8 mouse cellular contexts compared by ENCODE assay signal in genomic region chr7:19300501-19301421, GRCm38 (mm10). TPM values are rescaled to one million over a fixed set of nuclear protein-coding genes. Genes with fewer than 3 reads are reported as not detected.
A peak's percentile ranks its signal among the peaks of the same experiment; 100 is the strongest.
DNase-seq lines count a peak whose midpoint lies in the region; ATAC-seq and TF ChIP-seq lines count a peak whose summit lies in the region.

No protein-coding gene starts in this region.

- ATAC-seq in midbrain, postnatal 0 days (ENCODE audit: low FRiP score) = peak; percentile 73

- H3K9ac ChIP-seq in heart, adult 2 months (ENCODE audit: low read depth, low read length) = peak overlapping the region; percentile 23; the same call in 1 of the 2 replicates
- peak overlapping the region; percentile 54 for H3K9ac ChIP-seq in midbrain, postnatal 0 days (replicated peaks; ENCODE audit: low read length, poor library complexity, severe bottlenecking)

- peak overlapping the region; percentile 48; the same call in 1 of the 2 replicates for H3K27ac ChIP-seq in embryonic facial prominence, embryonic 10.5 days (replicated peaks)
- H3K27ac ChIP-seq in heart, adult 2 months = peak overlapping the region; percentile 95
- H3K27ac ChIP-seq in kidney, adult 2 months (ENCODE audit: insufficient read depth, low read depth, low read length) = no peak overlapping the region
- H3K27ac ChIP-seq in midbrain, postnatal 0 days (ENCODE audit: low read depth, low read length) = 0 out of 2 replicates have a peak overlapping the region, but pooled peaks have one; percentile 12

- no peaks in the 10 kb centered on the region for H3K79me2 ChIP-seq in heart, adult 2 months (replicated peaks; ENCODE audit: control insufficient read depth, insufficient read depth, low read length)

- under 1% methylated on average over 29 of the region's 29 CpGs for WGBS in embryonic facial prominence, embryonic 10.5 days
- WGBS in heart, adult 2 months = under 1% methylated on average over 29 of the region's 29 CpGs
- WGBS in kidney, adult 2 months = under 1% methylated on average over 29 of the region's 29 CpGs
- WGBS in midbrain, postnatal 0 days = under 1% methylated on average over 29 of the region's 29 CpGs

- intact Hi-C loops in heart, adult 2 months (cut with DNase I) = loop anchor here (1.0 kb wide), 1 partner anchor 43 kb away; no protein-coding TSS in a partner anchor

- H3K9me3 ChIP-seq in embryonic facial prominence, embryonic 10.5 days = no peaks in the 10 kb centered on the region
- H3K9me3 ChIP-seq in midbrain, postnatal 0 days (ENCODE audit: low read length) = no peaks in the 10 kb centered on the region

- peak; percentile 92; the same call in 1 of the 2 replicates for TF ChIP-seq EP300 in heart, adult 2 months (IDR thresholded peaks at IDR 0.05; ENCODE audit: insufficient read depth, low read depth, low read length)

- H3K4me1 ChIP-seq in embryonic facial prominence, embryonic 10.5 days = peaks cover 35% of the 10 kb centered on the region
- peaks cover 2% of the 10 kb centered on the region for H3K4me1 ChIP-seq in heart, adult 2 months (ENCODE audit: control insufficient read depth, insufficient read depth, low read length)
- H3K4me1 ChIP-seq in kidney, adult 2 months (ENCODE audit: control insufficient read depth, insufficient read depth, low read length) = peaks cover 3% of the 10 kb centered on the region; the same call in 1 of the 2 replicates
- peaks cover 7% of the 10 kb centered on the region; the same call in 1 of the 2 replicates for H3K4me1 ChIP-seq in midbrain, postnatal 0 days (ENCODE audit: insufficient read depth, low read length)

- H3K27me3 ChIP-seq in embryonic facial prominence, embryonic 10.5 days (replicated peaks; ENCODE audit: low read depth, poor library complexity, severe bottlenecking) = peaks cover 46% of the 10 kb centered on the region
- no peaks in the 10 kb centered on the region for H3K27me3 ChIP-seq in heart, adult 2 months (ENCODE audit: control insufficient read depth, insufficient read depth, low read length)
- no peaks in the 10 kb centered on the region for H3K27me3 ChIP-seq in kidney, adult 2 months (replicated peaks; ENCODE audit: control insufficient read depth, insufficient read depth, low read length)
- peaks cover 15% of the 10 kb centered on the region for H3K27me3 ChIP-seq in midbrain, postnatal 0 days (ENCODE audit: insufficient read depth, low read length)

- H3K4me3 ChIP-seq in embryonic facial prominence, embryonic 10.5 days = peak overlapping the region; percentile 56
- peak overlapping the region; percentile 52 for H3K4me3 ChIP-seq in heart, adult 2 months
- peak overlapping the region; percentile 26 for H3K4me3 ChIP-seq in kidney, adult 2 months (ENCODE audit: insufficient read depth, low read depth, low read length)
- H3K4me3 ChIP-seq in midbrain, postnatal 0 days (ENCODE audit: low read depth, low read length) = peak overlapping the region; percentile 38

- peak; percentile 99 for TF ChIP-seq CTCF in heart, adult 2 months (IDR thresholded peaks at IDR 0.05)
- peak; percentile 96 for TF ChIP-seq CTCF in kidney, adult 2 months (conservative IDR thresholded peaks at IDR 0.05; ENCODE audit: insufficient read depth, insufficient read length, low read depth, low read length)
- TF ChIP-seq CTCF in midbrain, postnatal 0 days (IDR thresholded peaks at IDR 0.05) = peak; percentile 97

- H3K4me2 ChIP-seq in midbrain, postnatal 0 days (ENCODE audit: low read depth, low read length, poor library complexity, severe bottlenecking) = peak overlapping the region; percentile 60

- no peaks in the 10 kb centered on the region for H3K36me3 ChIP-seq in embryonic facial prominence, embryonic 10.5 days (replicated peaks)
- H3K36me3 ChIP-seq in heart, adult 2 months (ENCODE audit: control insufficient read depth, insufficient read depth, low read length) = no peaks in the 10 kb centered on the region
- no peaks in the 10 kb centered on the region for H3K36me3 ChIP-seq in kidney, adult 2 months (ENCODE audit: control insufficient read depth, insufficient read depth, low read length)
- no peaks in the 10 kb centered on the region for H3K36me3 ChIP-seq in midbrain, postnatal 0 days (ENCODE audit: insufficient read depth, low read length)

- DNase-seq in 416B (ENCODE audit: low read depth) (peak; percentile 91), liver (peak; percentile 81)
- peak; percentile 82 for DNase-seq in adrenal gland, adult 2 months
- DNase-seq in embryonic facial prominence, embryonic 10.5 days (ENCODE audit: low spot score) = peak; percentile 78
- peak; percentile 80 for DNase-seq in heart, adult 2 months
- DNase-seq in kidney, adult 2 months = peak; percentile 90
- peak; percentile 86 for DNase-seq in midbrain, postnatal 0 days (ENCODE audit: low spot score)
- DNase-seq in spleen, postnatal 10 days (ENCODE audit: low spot score in 2 of 2) = peak; percentile 76 to 89

- 0 out of 2 replicates have a peak, but pooled peaks have one; percentile 15 for TF ChIP-seq POLR2A in heart, adult 2 months (IDR thresholded peaks at IDR 0.05; ENCODE audit: insufficient read depth, low read depth, low read length)
- TF ChIP-seq POLR2A in kidney, adult 2 months (IDR thresholded peaks at IDR 0.05; ENCODE audit: low read depth, low read length) = no peak

RNA-seq across cellular contexts. Expression of gene Fosb, which starts 9.1 kb away (rescaled TPM):
- 10 to 100 TPM in 1 of 2 experiments, 1 to 10 TPM in 1; 5.8 to 34.5 TPM for total RNA-seq in adrenal gland, adult 2 months (2021)
- polyA plus RNA-seq in adrenal gland, adult 2 months (2012; rRNA removed) = 2.6 and 3.2 TPM in 2 replicates
- 0.09 TPM in 1 of 2 replicates, not detected in the other for polyA plus RNA-seq in embryonic facial prominence, embryonic 10.5 days (2016; fragmentation: Nextera tagmentation; extraction: Ambion mirVana)
- total RNA-seq in heart, adult 2 months (2021) = 1 to 10 TPM in 1 of 2 experiments, under 1 TPM in 1; 0.89 to 1.1 TPM
- polyA plus RNA-seq in heart, adult 2 months (2012; rRNA removed) = 0.94 and 1.1 TPM in 2 replicates
- polyA plus RNA-seq in kidney, adult 2 months (2012; rRNA removed) = 0.17 and 0.19 TPM in 2 replicates
- 0.38 and 0.66 TPM in 2 replicates for total RNA-seq in midbrain, postnatal 0 days (2014; rRNA removed)
- 0.10 and 0.11 TPM in 2 replicates for polyA plus RNA-seq in midbrain, postnatal 0 days (2015; fragmentation: Nextera tagmentation; extraction: Ambion mirVana)

RNA-seq across cellular contexts. Expression of gene Rtn2, which starts 18.3 kb away (rescaled TPM):
- 1 to 10 TPM; 4.2 to 7.4 TPM for total RNA-seq in adrenal gland, adult 2 months (2021)
- polyA plus RNA-seq in adrenal gland, adult 2 months (2012; rRNA removed) = 14.6 and 19.4 TPM in 2 replicates
- polyA plus RNA-seq in embryonic facial prominence, embryonic 10.5 days (2016; fragmentation: Nextera tagmentation; extraction: Ambion mirVana) = 16.6 and 18.8 TPM in 2 replicates
- 100 to 1,000 TPM; 114 to 136 TPM for total RNA-seq in heart, adult 2 months (2021)
- 273 and 340 TPM in 2 replicates for polyA plus RNA-seq in heart, adult 2 months (2012; rRNA removed)
- 7.6 and 19.1 TPM in 2 replicates for polyA plus RNA-seq in kidney, adult 2 months (2012; rRNA removed)
- total RNA-seq in midbrain, postnatal 0 days (2014; rRNA removed) = 160 and 172 TPM in 2 replicates
- polyA plus RNA-seq in midbrain, postnatal 0 days (2015; fragmentation: Nextera tagmentation; extraction: Ambion mirVana) = 104 and 107 TPM in 2 replicates

RNA-seq across cellular contexts. Expression of gene Ppm1n, which starts 20.9 kb away (rescaled TPM):
- total RNA-seq in adrenal gland, adult 2 months (2021) = not detected
- polyA plus RNA-seq in adrenal gland, adult 2 months (2012; rRNA removed) = 0.09 and 0.68 TPM in 2 replicates
- 0.25 TPM in 1 of 2 replicates, not detected in the other for polyA plus RNA-seq in embryonic facial prominence, embryonic 10.5 days (2016; fragmentation: Nextera tagmentation; extraction: Ambion mirVana)
- total RNA-seq in heart, adult 2 months (2021) = under 1 TPM in 1 of 2 experiments, not detected in 1; 0.21 TPM
- polyA plus RNA-seq in heart, adult 2 months (2012; rRNA removed) = 0.09 and 0.33 TPM in 2 replicates
- polyA plus RNA-seq in kidney, adult 2 months (2012; rRNA removed) = not detected in 2 replicates
- total RNA-seq in midbrain, postnatal 0 days (2014; rRNA removed) = 1.8 and 2.2 TPM in 2 replicates
- 1.2 and 1.4 TPM in 2 replicates for polyA plus RNA-seq in midbrain, postnatal 0 days (2015; fragmentation: Nextera tagmentation; extraction: Ambion mirVana)

RNA-seq across cellular contexts. Expression of gene Vasp, which starts 29.1 kb away (rescaled TPM):
- total RNA-seq in adrenal gland, adult 2 months (2021) = 10 to 100 TPM; 45.8 to 55.8 TPM
- 136 and 143 TPM in 2 replicates for polyA plus RNA-seq in adrenal gland, adult 2 months (2012; rRNA removed)
- 56.7 and 61.1 TPM in 2 replicates for polyA plus RNA-seq in embryonic facial prominence, embryonic 10.5 days (2016; fragmentation: Nextera tagmentation; extraction: Ambion mirVana)
- 10 to 100 TPM; 25.1 to 30.8 TPM for total RNA-seq in heart, adult 2 months (2021)
- polyA plus RNA-seq in heart, adult 2 months (2012; rRNA removed) = 43.3 and 51.5 TPM in 2 replicates
- polyA plus RNA-seq in kidney, adult 2 months (2012; rRNA removed) = 69.5 and 71.5 TPM in 2 replicates
- total RNA-seq in midbrain, postnatal 0 days (2014; rRNA removed) = 50.9 and 56.9 TPM in 2 replicates
- 31.4 and 32.3 TPM in 2 replicates for polyA plus RNA-seq in midbrain, postnatal 0 days (2015; fragmentation: Nextera tagmentation; extraction: Ambion mirVana)

RNA-seq across cellular contexts. Expression of gene Ercc1, which starts 43.8 kb away (rescaled TPM):
- total RNA-seq in adrenal gland, adult 2 months (2021) = 10 to 100 TPM; 36.5 to 40.8 TPM
- 36.3 and 37.8 TPM in 2 replicates for polyA plus RNA-seq in adrenal gland, adult 2 months (2012; rRNA removed)
- 102 and 107 TPM in 2 replicates for polyA plus RNA-seq in embryonic facial prominence, embryonic 10.5 days (2016; fragmentation: Nextera tagmentation; extraction: Ambion mirVana)
- total RNA-seq in heart, adult 2 months (2021) = 10 to 100 TPM; 46.8 to 48.6 TPM
- polyA plus RNA-seq in heart, adult 2 months (2012; rRNA removed) = 47.1 and 49.1 TPM in 2 replicates
- polyA plus RNA-seq in kidney, adult 2 months (2012; rRNA removed) = 27.6 and 31.9 TPM in 2 replicates
- 50.3 and 71.4 TPM in 2 replicates for total RNA-seq in midbrain, postnatal 0 days (2014; rRNA removed)
- 67.7 and 71.0 TPM in 2 replicates for polyA plus RNA-seq in midbrain, postnatal 0 days (2015; fragmentation: Nextera tagmentation; extraction: Ambion mirVana)
